Mouse (Mus musculus) inflammation-experienced regulatory T-cells (primary cell): ENCODE results near the gene Nxt2. TPM values are rescaled to one million over a fixed set of nuclear protein-coding genes. Genes with fewer than 3 reads are reported as not detected.

Experiments
- polyA plus RNA-seq, 2 experiments: library from polyadenylated mRNA; unstranded; fragments of 100-300 nt; shearing (Covaris generic); gene quantifications; one replicate each; pipeline ENCODE4 v1.2.1; 2017

Nxt2 gene
- polyA plus RNA-seq = 1 to 10 TPM; 4.9 to 6.1 TPM

GRCm38 (mm10) chrX:142226542-142226941, at the start of gene Nxt2:
Gene Nxt2 (plus strand): TSS chrX:142226770.

GRCm38 (mm10) chrX:142196831-142197230, 29.7 kb upstream of the Nxt2 start, which contains the start of gene Gucy2f:
Gene Gucy2f (minus strand): TSS chrX:142196931.

Other genes with a start within 250 kb of the Nxt2 start
- under 1 TPM in 1 of 2 experiments, not detected in 1; 0.20 TPM for gene Gucy2f, start 29.8 kb upstream of the Nxt2 start, polyA plus RNA-seq
- not detected for gene Kcne1l, start 79.5 kb downstream of the Nxt2 start, polyA plus RNA-seq
- 10 to 100 TPM; 24.0 to 26.0 TPM for gene Acsl4, start 163.8 kb downstream of the Nxt2 start, polyA plus RNA-seq